Mouse (Mus musculus) forebrain, embryonic 13.5 days (tissue): Measurements from ENCODE around the gene Prl8a6. TPM values are rescaled to one million over a fixed set of nuclear protein-coding genes. Genes with fewer than 3 reads are reported as not detected.

Source experiments
- ATAC-seq: fragments of 200-750 bp; cut with Nextera tagmentation; 2 replicates; pipeline ENCODE4 v1.8.0; 2017
- H3K27ac ChIP-seq: fragments of 300-500 bp; sonication (generic); 2 replicates; pipeline ENCODE4 v1.5.1; 2015; ENCODE audit warnings: inconsistent platforms, mild to moderate bottlenecking, moderate library complexity
- H3K27me3 ChIP-seq: fragments of 300-500 bp; sonication (generic); 2 replicates; pipeline ENCODE4 v1.6.1; 2015; ENCODE audit warnings: mild to moderate bottlenecking, inconsistent platforms
- H3K36me3 ChIP-seq: fragments of 300-500 bp; sonication (generic); 2 replicates; pipeline ENCODE4 v1.6.1; 2015; ENCODE audit warnings: mild to moderate bottlenecking, inconsistent platforms; ENCODE audit not compliant: poor library complexity, severe bottlenecking
- H3K4me1 ChIP-seq: fragments of 300-500 bp; sonication (generic); 2 replicates; pipeline ENCODE4 v1.6.1; 2015; ENCODE audit warnings: inconsistent platforms
- H3K4me2 ChIP-seq: fragments of 300-500 bp; sonication (generic); 2 replicates; pipeline ENCODE4 v1.6.1; 2015; ENCODE audit warnings: inconsistent platforms, mild to moderate bottlenecking, moderate library complexity
- H3K4me3 ChIP-seq: fragments of 300-500 bp; sonication (generic); 2 replicates; pipeline ENCODE4 v1.5.1; 2015; ENCODE audit warnings: mild to moderate bottlenecking, inconsistent platforms
- H3K9ac ChIP-seq: fragments of 300-500 bp; sonication (generic); 2 replicates; pipeline ENCODE4 v1.6.1; 2015; ENCODE audit warnings: mild to moderate bottlenecking, inconsistent platforms
- H3K9me3 ChIP-seq: fragments of 300-500 bp; sonication (generic); replicated peaks from 2 replicates; pipeline ENCODE4 v1.6.1; 2016; ENCODE audit warnings: inconsistent platforms
- WGBS: fragments of 180-500 bp; shearing (Covaris S2); methylation state at CpG from one replicate; pipeline ENCODE4 v1.1.7; 2015; 5-methylcytosine and 5-hydroxymethylcytosine counted together
- polyA plus RNA-seq: library from polyadenylated mRNA; unstranded; fragments of >200 nt; fragmentation: Nextera tagmentation; extraction: Ambion mirVana; gene quantifications from 2 replicates; pipeline ENCODE4 v1.2.1, GENCODE M21; 2015

The Prl8a6 gene
- not detected in 2 replicates for polyA plus RNA-seq

DNA sequence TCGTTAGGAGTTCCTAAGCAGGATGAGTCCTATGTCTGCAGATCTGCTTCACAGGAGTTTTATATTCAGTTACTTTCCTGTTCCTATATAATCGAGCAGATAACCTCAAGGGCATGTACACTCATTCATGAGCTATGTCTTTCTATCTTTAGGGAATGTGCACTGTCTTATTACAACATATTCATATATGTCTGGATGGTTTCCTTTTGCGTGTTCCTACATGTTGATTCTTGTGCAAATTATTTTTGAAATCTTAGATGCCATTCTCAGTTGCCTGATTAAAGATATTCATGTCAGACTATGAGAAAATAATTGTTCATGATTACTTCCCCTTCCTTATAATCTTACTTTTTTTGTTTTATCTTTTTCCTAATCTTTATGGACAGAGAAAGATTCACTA, at the start of gene Prl8a6:
Prl8a6 (minus strand) TSS at position 101 of the 400 bp plus-strand sequence.
- ATAC-seq: no peak
- H3K4me2 ChIP-seq: no peak within 1 kb of the TSS
- H3K36me3 ChIP-seq: no peaks in the 10 kb centered on the region
- no peaks in the 10 kb centered on the region for H3K27me3 ChIP-seq
- no peaks in the 10 kb centered on the region for H3K9me3 ChIP-seq
- WGBS: 87% methylated on average over 3 of the region's 3 CpGs
- no peak within 1 kb of the TSS for H3K9ac ChIP-seq
- no peak within 1 kb of the TSS for H3K4me3 ChIP-seq
- no peak within 1 kb of the TSS for H3K27ac ChIP-seq
- no peaks in the 10 kb centered on the region for H3K4me1 ChIP-seq

DNA sequence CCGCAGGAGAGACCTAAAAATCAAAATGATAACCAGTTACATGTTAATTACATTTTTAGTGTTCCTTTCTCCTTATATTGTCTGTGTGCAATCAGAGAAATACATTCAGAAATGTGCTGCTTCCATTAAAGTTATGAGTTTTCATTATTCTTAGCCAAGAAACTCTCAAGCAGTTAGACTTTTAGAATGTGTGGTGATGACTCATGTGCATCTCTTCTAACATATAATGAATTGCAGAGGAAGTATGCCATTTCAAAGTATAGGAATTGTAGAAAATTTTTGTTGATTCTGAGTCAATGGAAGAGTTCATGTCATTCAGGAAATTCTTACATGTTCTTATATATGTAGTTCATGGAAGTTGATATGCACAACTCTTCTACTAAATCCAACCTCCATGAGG, 5.3 kb downstream of the Prl8a6 start:
- Histone ChIP-seq H3K27ac (no peak overlapping the region), H3K4me3 (no peak overlapping the region), H3K9me3 (no peaks in the 10 kb centered on the region), H3K4me1 (no peaks in the 10 kb centered on the region), H3K9ac (no peak overlapping the region), H3K4me2 (no peak overlapping the region), H3K27me3 (no peaks in the 10 kb centered on the region), H3K36me3 (no peaks in the 10 kb centered on the region)
- ATAC-seq: no peak
- 88% methylated on average over 1 of the region's 1 CpGs for WGBS

DNA sequence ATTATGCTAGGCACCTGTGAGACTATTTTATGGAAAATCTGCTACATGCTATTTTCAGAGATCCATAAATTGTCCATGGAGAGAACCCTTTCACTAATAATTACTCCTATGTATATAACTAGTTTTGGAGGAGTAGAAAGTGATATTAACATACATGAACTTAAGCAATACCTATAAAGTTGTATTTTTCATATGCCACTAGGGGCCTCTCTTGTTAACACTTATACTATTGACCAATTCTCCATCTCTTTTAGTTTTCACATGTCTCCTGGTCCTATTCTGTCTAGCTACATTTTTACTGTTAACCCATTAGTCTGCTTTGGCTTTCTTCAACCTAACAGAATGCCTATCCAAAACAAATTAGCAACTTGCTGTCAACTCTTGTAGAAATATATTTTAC, 24.8 kb downstream of the Prl8a6 start:
- Histone ChIP-seq H3K4me3 (no peak overlapping the region), H3K27me3 (no peaks in the 10 kb centered on the region), H3K9ac (no peak overlapping the region), H3K4me2 (no peak overlapping the region), H3K27ac (no peak overlapping the region), H3K36me3 (no peaks in the 10 kb centered on the region), H3K9me3 (no peaks in the 10 kb centered on the region), H3K4me1 (no peaks in the 10 kb centered on the region)
- no peak for ATAC-seq

DNA sequence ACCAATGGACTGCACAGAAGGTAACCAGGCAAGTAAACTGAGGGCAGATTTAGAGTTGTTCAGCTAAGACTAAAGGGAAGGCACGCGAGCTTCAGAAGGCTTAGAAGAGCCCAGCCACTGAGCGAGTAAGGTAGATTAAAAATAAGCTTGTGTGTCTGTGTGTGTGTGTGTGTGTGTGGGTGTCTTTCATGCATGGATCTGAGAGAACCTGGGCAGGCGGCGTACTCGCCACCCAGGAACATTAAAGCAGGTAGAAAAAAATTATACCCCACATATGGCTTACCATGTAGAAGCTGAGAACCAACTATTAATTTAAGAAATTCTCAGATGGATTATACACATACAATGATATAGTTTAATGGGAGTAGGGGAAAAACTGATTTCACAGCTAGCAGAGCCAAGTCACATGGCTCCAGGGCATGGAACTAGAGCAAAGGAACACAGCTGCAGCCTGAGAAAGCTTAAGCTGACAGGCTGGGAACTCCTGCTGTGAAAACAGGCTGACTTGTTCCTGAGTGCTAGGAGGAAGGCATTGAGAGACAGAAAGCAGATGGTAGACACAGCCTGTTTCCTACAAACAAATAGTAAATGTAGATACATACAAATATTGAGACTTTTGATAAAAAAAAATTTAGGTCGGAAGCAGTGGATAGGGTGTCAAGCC, 39.3 kb downstream of the Prl8a6 start:
- H3K4me3 ChIP-seq: no peak overlapping the region
- H3K36me3 ChIP-seq: no peaks in the 10 kb centered on the region
- no peaks in the 10 kb centered on the region for H3K9me3 ChIP-seq
- no peaks in the 10 kb centered on the region for H3K27me3 ChIP-seq
- peak; percentile 90 for ATAC-seq
- no peak overlapping the region for H3K27ac ChIP-seq
- WGBS: 86% methylated on average over 7 of the region's 7 CpGs
- no peak overlapping the region for H3K9ac ChIP-seq
- H3K4me1 ChIP-seq: no peaks in the 10 kb centered on the region
- H3K4me2 ChIP-seq: no peak overlapping the region

DNA sequence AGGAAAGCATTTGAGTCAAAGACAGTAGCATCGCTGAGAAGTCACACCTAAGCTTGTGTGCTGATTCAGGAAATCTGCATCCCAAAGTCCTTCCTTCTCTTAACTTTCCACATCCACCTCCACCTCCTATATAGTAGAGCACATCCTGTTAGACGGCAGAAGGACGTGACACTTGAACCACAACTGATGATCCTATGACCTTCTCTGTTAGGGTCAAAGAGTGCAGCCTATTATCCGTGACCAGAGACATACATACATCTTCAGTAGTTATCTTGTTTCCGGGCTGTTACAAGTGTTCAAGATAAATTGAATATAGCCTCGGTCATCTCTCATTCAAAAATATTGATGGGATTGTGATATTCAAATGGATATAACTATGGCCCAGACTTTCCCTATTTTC, 47.7 kb downstream of the Prl8a6 start, which contains the start of gene Prl2b1:
Prl2b1 (minus strand) TSS at position 101 of the 400 bp plus-strand sequence.
- WGBS: 93% methylated on average over 6 of the region's 6 CpGs
- no peak within 1 kb of the TSS for H3K4me2 ChIP-seq
- no peak within 1 kb of the TSS for H3K4me3 ChIP-seq
- ATAC-seq: no peak
- H3K36me3 ChIP-seq: no peaks in the 10 kb centered on the region
- H3K27ac ChIP-seq: no peak within 1 kb of the TSS
- H3K9ac ChIP-seq: no peak within 1 kb of the TSS
- H3K9me3 ChIP-seq: no peaks in the 10 kb centered on the region
- H3K27me3 ChIP-seq: no peaks in the 10 kb centered on the region
- no peaks in the 10 kb centered on the region for H3K4me1 ChIP-seq

Other genes with a start within 250 kb of the Prl8a6 start
- gene Prl3c1, start 242.0 kb downstream of the Prl8a6 start, polyA plus RNA-seq: not detected in 2 replicates
- not detected in 2 replicates for gene Prl3b1, start 196.8 kb downstream of the Prl8a6 start, polyA plus RNA-seq
- gene Prl3a1, start 179.3 kb downstream of the Prl8a6 start, polyA plus RNA-seq: not detected in 2 replicates
- gene Prl6a1, start 126.1 kb downstream of the Prl8a6 start, polyA plus RNA-seq: not detected in 2 replicates
- not detected in 2 replicates for gene Prl8a2, start 93.0 kb downstream of the Prl8a6 start, polyA plus RNA-seq
- not detected in 2 replicates for gene Prl2b1, start 47.8 kb downstream of the Prl8a6 start, polyA plus RNA-seq
- gene Prl8a8, start 74.5 kb upstream of the Prl8a6 start, polyA plus RNA-seq: not detected in 2 replicates
- not detected in 2 replicates for gene Prl8a9, start 125.9 kb upstream of the Prl8a6 start, polyA plus RNA-seq
- gene Prl8a1, start 143.5 kb upstream of the Prl8a6 start, polyA plus RNA-seq: not detected in 2 replicates
- gene Prl7b1, start 171.9 kb upstream of the Prl8a6 start, polyA plus RNA-seq: not detected in 2 replicates
- gene Prl7a1, start 203.8 kb upstream of the Prl8a6 start, polyA plus RNA-seq: not detected in 2 replicates
- not detected in 2 replicates for gene Prl7a2, start 229.3 kb upstream of the Prl8a6 start, polyA plus RNA-seq